Mouse (Mus musculus): Measurements from ENCODE around the gene Tmtc4. TPM values are rescaled to one million over a fixed set of nuclear protein-coding genes. Genes with fewer than 3 reads are reported as not detected.

Tmtc4 gene
- polyA plus RNA-seq, 1 experiment from 2014 or later: 31.4 TPM

DNA sequence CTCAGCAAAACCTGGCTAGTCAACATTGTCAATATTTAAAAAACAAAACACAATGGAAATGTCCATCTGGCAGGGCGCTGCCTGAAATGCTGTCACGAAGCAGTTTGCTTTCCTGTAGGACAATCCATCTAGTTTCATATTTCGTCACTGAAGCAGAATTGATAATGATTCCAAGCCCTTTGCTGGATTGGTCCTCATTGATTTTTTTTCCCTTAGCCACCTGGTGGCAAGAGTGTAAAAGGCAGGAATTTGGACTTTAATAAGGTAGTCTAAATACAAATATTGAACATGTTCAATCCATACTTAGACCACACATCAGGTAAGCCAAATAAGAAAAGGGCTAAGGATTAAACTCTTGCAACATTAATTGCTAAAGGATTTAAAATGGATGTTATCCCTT, 82.7 kb downstream of the Tmtc4 start:
- Histone ChIP-seq H3K4me3 (replicated peaks) (no peak overlapping the region), H3K9ac (replicated peaks) (no peak overlapping the region), H3K27ac (no peak overlapping the region), H3K27me3 (no peaks in the 10 kb centered on the region), H3K9me3 (no peaks in the 10 kb centered on the region), H3K4me2 (no peak overlapping the region), H3K4me1 (replicated peaks) (peaks cover 17% of the 10 kb centered on the region), H3K36me3 (no peaks in the 10 kb centered on the region)
- ATAC-seq (ENCODE audit: insufficient number of reproducible peaks, insufficient read depth, low FRiP score, low TSS enrichment, low read depth): no peak
- 82% methylated on average over 3 of the region's 3 CpGs for WGBS

DNA sequence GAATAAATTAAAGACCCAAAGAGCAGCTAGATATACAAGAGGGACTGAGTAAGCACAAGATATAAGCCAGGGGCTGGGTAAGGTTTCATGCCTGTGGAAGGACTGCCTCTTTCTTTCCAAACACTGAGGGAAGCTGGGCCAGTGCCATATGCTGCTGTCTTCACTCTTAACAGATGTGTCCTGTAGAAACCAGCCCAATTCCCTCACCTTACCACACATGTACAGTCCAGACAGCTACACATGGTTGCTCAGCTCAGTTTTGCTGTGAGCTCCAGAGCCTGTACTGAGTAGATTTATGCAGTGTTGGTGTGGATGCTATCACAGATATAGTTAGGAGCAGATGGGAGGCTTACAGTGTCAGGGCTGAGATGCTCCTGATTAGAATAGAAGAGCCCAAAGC, 83.2 kb downstream of the Tmtc4 start:
- no peak overlapping the region for H3K27ac ChIP-seq
- no peak for ATAC-seq (ENCODE audit: insufficient number of reproducible peaks, insufficient read depth, low FRiP score, low TSS enrichment, low read depth)
- no peak overlapping the region for H3K4me3 ChIP-seq (replicated peaks)
- no peaks in the 10 kb centered on the region for H3K27me3 ChIP-seq
- H3K4me2 ChIP-seq: no peak overlapping the region
- H3K9me3 ChIP-seq: no peaks in the 10 kb centered on the region
- H3K9ac ChIP-seq (replicated peaks): no peak overlapping the region
- peaks cover 17% of the 10 kb centered on the region for H3K4me1 ChIP-seq (replicated peaks)
- H3K36me3 ChIP-seq: no peaks in the 10 kb centered on the region

DNA sequence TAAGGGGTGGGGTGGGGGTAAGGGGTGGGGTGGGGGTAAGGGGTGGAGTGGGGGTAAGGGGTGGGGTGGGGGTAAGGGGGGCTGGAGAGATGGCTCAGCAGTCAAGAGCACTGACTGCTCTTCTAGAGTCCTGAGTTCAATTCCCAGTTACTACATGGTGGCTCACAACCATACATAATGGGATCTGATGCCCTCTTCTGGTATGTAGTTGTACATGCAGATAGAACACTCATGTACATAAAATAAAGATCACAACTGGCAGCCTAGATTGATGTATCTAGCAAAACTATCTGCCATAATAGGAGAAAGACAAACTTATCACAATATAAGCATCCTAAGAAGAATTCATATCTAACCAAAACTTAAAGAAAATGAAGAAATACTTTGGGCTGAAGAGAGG, 85.3 kb downstream of the Tmtc4 start:
- H3K4me3 ChIP-seq (replicated peaks): no peak overlapping the region
- H3K27me3 ChIP-seq: no peaks in the 10 kb centered on the region
- H3K9me3 ChIP-seq: no peaks in the 10 kb centered on the region
- H3K9ac ChIP-seq (replicated peaks): no peak overlapping the region
- ATAC-seq (ENCODE audit: insufficient number of reproducible peaks, insufficient read depth, low FRiP score, low TSS enrichment, low read depth): no peak
- no peak overlapping the region for H3K27ac ChIP-seq
- no peak overlapping the region for H3K4me2 ChIP-seq
- peaks cover 17% of the 10 kb centered on the region for H3K4me1 ChIP-seq (replicated peaks)
- H3K36me3 ChIP-seq: no peaks in the 10 kb centered on the region

DNA sequence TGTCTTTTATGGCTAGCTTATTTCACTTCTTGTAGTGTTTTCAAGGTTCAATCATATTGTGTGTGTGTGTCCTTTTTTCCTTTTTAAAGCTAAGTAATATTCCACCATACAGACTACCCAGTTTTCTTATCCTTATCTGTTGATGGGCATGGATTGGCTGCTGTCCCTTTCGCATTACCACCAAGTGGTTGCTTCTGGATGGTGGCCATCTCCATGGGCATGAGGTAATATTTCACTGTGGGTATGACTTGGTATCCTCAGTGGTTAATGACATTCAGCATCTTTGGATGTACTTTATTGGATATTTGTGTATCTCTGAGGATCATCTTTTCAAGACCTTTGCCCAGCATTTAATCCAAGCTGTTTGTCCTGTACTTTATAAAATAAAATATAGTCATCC, 87.7 kb downstream of the Tmtc4 start:
- Histone ChIP-seq H3K4me3 (replicated peaks) (no peak overlapping the region), H3K27ac (no peak overlapping the region), H3K9me3 (no peaks in the 10 kb centered on the region), H3K9ac (replicated peaks) (no peak overlapping the region), H3K36me3 (peaks cover 8% of the 10 kb centered on the region; the same call in 1 of the 2 replicates), H3K4me1 (replicated peaks) (no peaks in the 10 kb centered on the region), H3K4me2 (no peak overlapping the region), H3K27me3 (no peaks in the 10 kb centered on the region)
- 96% methylated on average over 1 of the region's 1 CpGs for WGBS
- ATAC-seq (ENCODE audit: insufficient number of reproducible peaks, insufficient read depth, low FRiP score, low TSS enrichment, low read depth): no peak

DNA sequence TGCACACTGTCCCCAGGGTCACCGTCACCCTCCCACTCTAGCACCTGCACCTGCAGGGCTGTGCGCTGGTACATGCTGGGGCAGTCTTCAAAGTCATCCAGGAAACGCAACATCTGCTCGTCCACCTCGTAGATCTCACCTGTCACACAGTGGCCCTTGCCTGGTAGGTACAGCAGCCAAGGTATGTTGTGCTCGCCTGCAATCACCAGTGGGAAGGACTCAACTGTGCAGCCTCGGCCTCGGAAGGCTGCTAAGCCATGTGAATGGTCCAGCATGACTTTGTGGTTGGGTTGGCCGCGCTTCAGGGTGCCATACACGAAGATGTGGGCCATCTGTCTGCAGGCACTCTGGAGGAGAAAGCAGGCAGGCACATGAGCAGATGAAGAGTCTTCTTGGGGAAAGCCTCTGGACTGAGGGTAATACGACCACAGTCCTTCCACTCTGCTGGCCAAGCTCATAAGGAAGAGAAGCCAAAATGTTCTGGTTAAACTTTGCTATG, 92.3 kb downstream of the Tmtc4 start:
- no peak overlapping the region for H3K4me2 ChIP-seq
- ATAC-seq (ENCODE audit: insufficient number of reproducible peaks, insufficient read depth, low FRiP score, low TSS enrichment, low read depth): no peak
- H3K27me3 ChIP-seq: no peaks in the 10 kb centered on the region
- H3K4me3 ChIP-seq (replicated peaks): no peak overlapping the region
- H3K4me1 ChIP-seq (replicated peaks): peaks cover 14% of the 10 kb centered on the region
- no peak overlapping the region for H3K27ac ChIP-seq
- H3K36me3 ChIP-seq: peaks cover 8% of the 10 kb centered on the region; the same call in 1 of the 2 replicates
- 89% methylated on average over 12 of the region's 12 CpGs for WGBS
- no peak overlapping the region for H3K9ac ChIP-seq (replicated peaks)
- H3K9me3 ChIP-seq: no peaks in the 10 kb centered on the region

DNA sequence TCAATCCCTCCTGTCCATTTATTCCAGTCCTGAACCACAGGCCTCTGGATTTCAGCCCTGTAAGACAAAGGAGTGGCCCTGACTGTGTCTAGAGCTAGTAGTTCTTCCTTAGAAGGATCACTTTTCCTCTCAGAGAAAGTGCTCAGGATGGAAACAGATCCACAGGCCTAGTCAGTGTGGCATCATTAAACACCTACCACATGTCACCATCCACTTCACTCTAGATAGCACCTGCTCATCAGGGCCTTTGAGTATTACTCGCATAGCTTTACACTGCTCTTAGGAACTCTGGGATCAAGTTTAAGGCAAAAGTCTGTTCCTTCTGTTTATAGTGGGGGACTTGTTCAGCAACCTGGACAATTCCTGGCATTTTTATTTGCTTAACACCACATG, 95.4 kb downstream of the Tmtc4 start:
- peaks cover 8% of the 10 kb centered on the region; the same call in 1 of the 2 replicates for H3K36me3 ChIP-seq
- H3K27me3 ChIP-seq: no peaks in the 10 kb centered on the region
- no peak overlapping the region for H3K9ac ChIP-seq (replicated peaks)
- no peak overlapping the region for H3K27ac ChIP-seq
- no peaks in the 10 kb centered on the region for H3K9me3 ChIP-seq
- 73% methylated on average over 1 of the region's 1 CpGs for WGBS
- no peak overlapping the region for H3K4me2 ChIP-seq
- H3K4me1 ChIP-seq (replicated peaks): peaks cover 20% of the 10 kb centered on the region
- H3K4me3 ChIP-seq (replicated peaks): no peak overlapping the region
- no peak for ATAC-seq (ENCODE audit: insufficient number of reproducible peaks, insufficient read depth, low FRiP score, low TSS enrichment, low read depth)

DNA sequence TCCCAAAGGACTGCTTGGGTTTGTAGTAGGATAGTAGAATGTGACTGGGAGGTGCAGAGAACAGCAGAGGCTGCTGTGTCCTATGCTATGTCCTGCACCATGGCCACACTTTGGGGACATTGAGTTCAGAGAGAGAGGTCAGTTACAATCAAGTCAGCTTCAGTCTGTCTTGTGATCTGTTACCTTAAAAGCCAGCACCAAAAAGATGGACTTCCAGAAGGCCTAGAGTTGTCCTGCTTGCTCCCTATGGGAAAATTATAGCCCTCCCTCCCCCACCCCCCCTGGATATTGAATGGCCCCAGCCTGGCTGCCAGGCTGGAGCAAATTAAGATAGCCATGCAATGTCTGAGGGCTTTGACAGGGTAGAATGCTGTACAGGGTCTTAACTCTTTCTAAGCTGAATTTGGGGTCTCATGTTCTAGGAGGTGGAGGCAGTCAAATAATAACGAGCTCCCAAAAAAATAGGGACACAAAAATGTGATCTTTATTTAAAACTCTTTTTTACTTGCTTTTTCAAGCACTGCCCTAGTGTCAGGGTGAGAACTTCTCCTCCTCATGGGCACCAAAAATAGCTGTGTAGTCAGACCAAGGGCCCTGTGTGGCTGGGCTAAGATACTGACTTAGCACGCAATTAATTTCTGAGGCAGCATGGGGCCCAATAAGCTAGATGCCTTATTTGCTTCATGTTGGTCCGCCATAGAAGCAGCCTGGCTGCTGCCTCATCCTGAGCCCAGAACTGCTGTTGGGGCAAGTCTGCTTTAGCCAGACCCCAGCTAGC, 95.9 kb downstream of the Tmtc4 start:
- no peak overlapping the region for H3K27ac ChIP-seq
- no peak overlapping the region for H3K4me3 ChIP-seq (replicated peaks)
- H3K4me2 ChIP-seq: no peak overlapping the region
- ATAC-seq (ENCODE audit: insufficient number of reproducible peaks, insufficient read depth, low FRiP score, low TSS enrichment, low read depth): no peak
- 61% methylated on average over 3 of the region's 3 CpGs for WGBS
- no peaks in the 10 kb centered on the region for H3K9me3 ChIP-seq
- peaks cover 8% of the 10 kb centered on the region; the same call in 1 of the 2 replicates for H3K36me3 ChIP-seq
- H3K27me3 ChIP-seq: no peaks in the 10 kb centered on the region
- H3K4me1 ChIP-seq (replicated peaks): peaks cover 26% of the 10 kb centered on the region
- H3K9ac ChIP-seq (replicated peaks): no peak overlapping the region

DNA sequence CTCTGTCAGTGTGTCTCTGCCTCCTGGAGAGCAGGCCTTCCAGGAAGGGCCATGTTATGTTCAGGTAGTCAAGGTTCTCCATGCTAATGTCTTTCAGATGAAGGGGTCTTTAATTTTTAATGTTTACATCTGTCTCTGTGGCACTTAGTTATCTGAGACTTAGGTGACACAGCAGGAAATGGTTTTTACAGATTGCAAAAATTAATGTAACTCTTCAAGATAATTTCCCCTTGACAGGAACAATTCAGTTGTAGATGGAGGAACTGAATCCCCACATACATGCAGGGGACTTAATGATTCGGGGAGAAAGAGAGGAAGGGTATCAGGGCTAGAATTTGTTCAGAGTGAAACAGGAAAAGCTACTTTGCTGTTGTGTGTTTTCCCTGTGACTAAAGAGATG, 96.6 kb downstream of the Tmtc4 start:
- Histone ChIP-seq H3K4me1 (replicated peaks) (peaks cover 32% of the 10 kb centered on the region), H3K36me3 (peaks cover 8% of the 10 kb centered on the region; the same call in 1 of the 2 replicates), H3K9me3 (no peaks in the 10 kb centered on the region), H3K27me3 (no peaks in the 10 kb centered on the region), H3K4me3 (replicated peaks) (no peak overlapping the region), H3K9ac (replicated peaks) (no peak overlapping the region), H3K27ac (no peak overlapping the region), H3K4me2 (no peak overlapping the region)
- no peak for ATAC-seq (ENCODE audit: insufficient number of reproducible peaks, insufficient read depth, low FRiP score, low TSS enrichment, low read depth)
- WGBS: 81% methylated on average over 1 of the region's 1 CpGs

DNA sequence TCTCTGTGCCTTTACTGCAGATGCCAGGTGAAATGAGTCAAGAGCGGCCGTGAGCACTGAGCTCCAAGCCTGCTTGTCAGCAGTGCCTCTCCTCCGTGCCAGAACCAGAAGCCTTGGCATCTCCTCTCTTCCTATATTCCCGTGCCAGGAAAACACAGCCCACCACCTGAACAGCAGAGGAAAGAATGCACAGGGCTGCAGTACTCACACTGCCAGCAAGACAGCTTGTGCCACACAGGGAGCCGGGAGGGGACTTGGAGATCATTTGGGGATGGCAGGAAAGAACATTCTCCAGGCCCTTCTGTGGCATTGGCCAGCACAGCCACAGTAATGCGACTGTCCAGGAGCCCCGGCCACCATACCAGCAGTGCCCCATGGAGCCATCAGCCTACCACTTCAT, 97.9 kb downstream of the Tmtc4 start:
- Histone ChIP-seq H3K36me3 (no peaks in the 10 kb centered on the region; the same call in 1 of the 2 replicates), H3K4me2 (no peak overlapping the region), H3K4me3 (replicated peaks) (no peak overlapping the region), H3K27ac (no peak overlapping the region), H3K4me1 (replicated peaks) (peaks cover 40% of the 10 kb centered on the region), H3K27me3 (no peaks in the 10 kb centered on the region), H3K9me3 (no peaks in the 10 kb centered on the region), H3K9ac (replicated peaks) (no peak overlapping the region)
- no peak for ATAC-seq (ENCODE audit: insufficient number of reproducible peaks, insufficient read depth, low FRiP score, low TSS enrichment, low read depth)
- 94% methylated on average over 7 of the region's 7 CpGs for WGBS

DNA sequence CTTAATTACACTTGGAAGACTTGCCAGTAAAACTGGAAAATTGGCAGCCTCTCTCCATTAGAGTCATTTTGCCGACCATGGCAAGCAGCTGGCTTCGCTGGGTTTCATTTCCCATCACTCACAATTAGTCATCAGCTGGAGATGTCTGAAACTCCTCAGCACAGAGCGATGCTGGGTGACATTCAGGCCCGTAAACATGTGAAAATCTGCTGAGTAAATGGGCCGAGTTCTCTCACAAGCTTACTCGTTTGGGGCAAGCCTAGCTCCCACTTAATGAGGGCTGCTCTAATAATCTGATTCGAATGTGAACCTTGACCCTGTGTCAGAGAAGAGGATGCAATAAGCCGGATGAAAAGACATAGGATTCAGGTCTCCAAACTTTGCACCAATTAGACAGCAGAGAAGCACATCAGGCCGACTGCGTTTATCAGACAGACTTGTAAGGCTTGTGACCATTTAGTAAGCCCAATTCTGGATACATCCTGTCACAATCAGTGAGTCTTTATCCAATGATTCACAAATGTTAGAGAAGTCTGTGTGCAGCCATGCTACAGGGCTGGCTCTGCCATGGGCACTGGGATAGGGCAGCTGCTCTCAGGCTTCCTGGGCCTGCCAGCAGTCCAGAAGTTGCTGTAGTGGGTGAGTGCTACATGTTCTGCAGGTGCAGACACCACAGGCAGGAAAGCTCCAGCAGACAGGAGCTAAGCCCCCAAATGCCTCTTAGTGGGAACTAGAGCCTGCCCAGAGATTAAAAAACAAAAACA, 99.8 kb downstream of the Tmtc4 start:
- H3K27ac ChIP-seq: no peak overlapping the region

DNA sequence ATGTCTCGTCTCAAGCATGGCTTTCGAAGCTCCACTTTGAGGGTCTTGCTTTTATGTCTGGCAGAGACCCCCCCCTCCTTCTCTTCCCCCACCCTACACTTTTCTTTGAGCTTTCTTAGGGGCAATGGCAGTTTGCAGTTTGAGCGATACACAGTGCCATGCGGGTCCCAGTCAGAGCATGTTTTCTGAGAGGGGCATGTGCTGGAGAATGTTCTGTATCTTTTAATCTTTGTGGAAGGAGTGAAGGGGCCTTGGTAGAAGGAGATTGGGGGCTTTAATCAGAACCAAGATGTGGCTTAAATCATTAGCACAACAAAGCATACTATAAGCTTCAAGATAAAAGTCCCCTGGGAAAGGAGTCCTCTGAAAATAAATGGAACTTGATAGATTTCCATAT, 100.4 kb downstream of the Tmtc4 start:
- Histone ChIP-seq H3K36me3 (no peaks in the 10 kb centered on the region; the same call in 1 of the 2 replicates), H3K9me3 (no peaks in the 10 kb centered on the region), H3K4me2 (no peak overlapping the region), H3K4me3 (replicated peaks) (no peak overlapping the region), H3K9ac (replicated peaks) (no peak overlapping the region), H3K27ac (no peak overlapping the region), H3K4me1 (replicated peaks) (peaks cover 34% of the 10 kb centered on the region), H3K27me3 (0 out of 2 replicates have a peak, but pooled peaks cover 4% of the 10 kb centered on the region)
- no peak for ATAC-seq (ENCODE audit: insufficient number of reproducible peaks, insufficient read depth, low FRiP score, low TSS enrichment, low read depth)
- WGBS: 50% methylated on average over 4 of the region's 4 CpGs

More for the DNA sequence above, 99.8 kb downstream of the Tmtc4 start:
- Histone ChIP-seq H3K9me3 (no peaks in the 10 kb centered on the region), H3K4me2 (no peak overlapping the region), H3K9ac (replicated peaks) (no peak overlapping the region), H3K36me3 (no peaks in the 10 kb centered on the region; the same call in 1 of the 2 replicates), H3K4me1 (replicated peaks) (peaks cover 40% of the 10 kb centered on the region), H3K4me3 (replicated peaks) (no peak overlapping the region), H3K27me3 (0 out of 2 replicates have a peak, but pooled peaks cover 4% of the 10 kb centered on the region)
- WGBS: 23% methylated on average over 10 of the region's 10 CpGs
- ATAC-seq (ENCODE audit: insufficient number of reproducible peaks, insufficient read depth, low FRiP score, low TSS enrichment, low read depth): no peak
